Mouse (Mus musculus): ENCODE results near the gene Prps1. TPM values are rescaled to one million over a fixed set of nuclear protein-coding genes. Genes with fewer than 3 reads are reported as not detected.
A peak's percentile ranks its signal among the peaks of the same experiment; 100 is the strongest.
"Not testable (repeated sequence)": the region's sequence is repeated elsewhere in the genome, so short reads cannot be mapped to it uniquely, and the experiment has no call there.

Gene Prps1
- total RNA-seq, 1 experiment from 2014 or later = 18.7 TPM

DNA sequence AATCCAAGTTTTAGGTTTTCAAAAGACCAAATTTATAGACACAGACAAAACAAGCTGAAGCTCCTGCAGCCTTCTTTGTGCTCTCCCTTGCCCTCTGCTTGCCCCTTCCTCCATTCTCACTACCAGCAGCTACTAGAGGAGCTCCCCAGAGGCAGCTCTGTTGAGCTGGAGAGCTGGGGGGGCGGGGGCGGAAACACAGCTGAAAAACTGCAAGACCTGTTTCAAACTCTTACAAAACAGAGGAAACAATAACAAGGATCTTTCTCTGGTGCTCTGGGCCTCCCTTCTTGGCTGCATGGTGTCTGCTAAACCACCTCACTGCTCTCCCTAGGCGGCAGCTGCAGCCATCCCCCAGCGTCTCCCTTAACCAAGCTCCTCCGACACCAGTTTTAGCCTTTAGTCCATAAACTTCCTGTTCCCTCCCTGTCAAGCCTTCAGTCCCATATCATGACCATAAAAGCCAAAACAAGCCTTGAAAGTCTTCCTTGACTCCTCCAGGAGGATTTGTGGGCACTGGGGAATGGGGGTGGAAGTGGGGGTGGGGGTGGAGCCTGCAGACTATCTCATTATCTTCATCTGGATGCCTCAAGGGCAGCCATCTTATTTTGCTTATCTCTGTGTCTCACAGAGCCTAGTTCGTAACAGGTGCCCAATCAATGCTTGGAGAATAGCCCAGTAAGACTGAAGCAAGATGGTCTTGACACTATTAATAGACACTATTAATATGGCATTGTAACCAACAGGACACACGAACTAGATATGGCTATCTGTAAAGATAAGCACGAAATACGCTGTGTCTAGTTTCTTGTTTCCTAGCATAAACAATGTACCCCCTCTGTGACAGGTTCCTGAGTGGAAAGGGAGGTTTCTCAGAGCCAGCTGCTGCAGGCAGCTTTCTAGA is 45.2 kb downstream of the Prps1 start:
- DNase-seq = no peak

DNA sequence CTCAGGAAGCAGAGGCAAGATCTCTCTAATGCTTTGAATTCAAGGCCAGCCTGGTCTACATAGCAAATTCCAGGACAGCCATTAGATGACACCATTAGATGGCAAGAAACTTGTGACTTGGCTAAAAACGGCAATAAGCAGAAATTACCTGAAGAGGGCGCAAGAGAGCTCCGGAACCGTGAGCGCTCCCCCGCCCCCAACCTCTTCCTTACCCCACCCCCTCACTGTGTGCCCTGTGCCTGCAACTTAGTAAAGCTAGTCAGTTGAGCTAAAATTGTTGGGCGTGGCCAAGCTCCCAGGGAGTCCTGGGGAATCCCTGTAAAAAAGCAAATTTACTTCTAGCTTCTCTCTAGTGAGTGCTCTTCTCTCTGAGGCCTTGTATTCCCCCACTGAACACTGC is 47.5 kb downstream of the Prps1 start:
- DNase-seq = peak; percentile 78

DNA sequence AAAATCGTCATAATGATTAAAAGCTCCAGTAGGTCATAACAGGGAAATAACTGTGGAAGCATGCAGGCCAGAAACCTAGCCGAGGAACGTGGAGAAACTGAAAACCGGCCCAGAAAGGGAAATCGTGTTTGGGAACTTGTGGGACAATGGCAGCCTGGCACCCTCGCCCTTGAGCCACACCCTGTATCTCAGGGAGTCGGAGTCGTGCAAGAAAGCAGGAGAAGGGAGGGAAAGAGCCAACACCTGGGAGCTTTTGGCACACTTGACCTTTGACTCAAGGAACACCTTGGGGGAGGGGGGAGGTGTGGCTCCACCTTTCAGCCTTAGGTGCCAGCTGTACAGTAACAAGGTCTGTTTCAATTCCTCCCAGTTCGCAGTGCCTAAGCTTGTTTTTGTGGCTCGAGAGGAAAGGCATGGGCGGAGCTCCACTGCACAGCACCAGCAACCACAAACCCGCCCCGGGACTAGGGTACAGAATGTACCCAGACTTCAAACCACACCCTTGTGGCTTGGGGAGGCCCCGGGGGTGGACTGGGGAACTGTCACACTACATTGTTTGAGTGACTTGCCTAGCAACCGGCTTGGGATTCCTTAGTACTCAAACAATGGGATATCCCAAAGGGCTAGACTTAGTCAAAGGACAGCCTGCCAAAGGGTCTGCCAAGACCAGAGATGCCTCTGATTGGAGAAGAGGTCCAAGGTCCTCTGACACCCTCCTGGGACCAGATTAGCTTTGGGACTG is 49.3 kb downstream of the Prps1 start:
- DNase-seq = peak; percentile 84

DNA sequence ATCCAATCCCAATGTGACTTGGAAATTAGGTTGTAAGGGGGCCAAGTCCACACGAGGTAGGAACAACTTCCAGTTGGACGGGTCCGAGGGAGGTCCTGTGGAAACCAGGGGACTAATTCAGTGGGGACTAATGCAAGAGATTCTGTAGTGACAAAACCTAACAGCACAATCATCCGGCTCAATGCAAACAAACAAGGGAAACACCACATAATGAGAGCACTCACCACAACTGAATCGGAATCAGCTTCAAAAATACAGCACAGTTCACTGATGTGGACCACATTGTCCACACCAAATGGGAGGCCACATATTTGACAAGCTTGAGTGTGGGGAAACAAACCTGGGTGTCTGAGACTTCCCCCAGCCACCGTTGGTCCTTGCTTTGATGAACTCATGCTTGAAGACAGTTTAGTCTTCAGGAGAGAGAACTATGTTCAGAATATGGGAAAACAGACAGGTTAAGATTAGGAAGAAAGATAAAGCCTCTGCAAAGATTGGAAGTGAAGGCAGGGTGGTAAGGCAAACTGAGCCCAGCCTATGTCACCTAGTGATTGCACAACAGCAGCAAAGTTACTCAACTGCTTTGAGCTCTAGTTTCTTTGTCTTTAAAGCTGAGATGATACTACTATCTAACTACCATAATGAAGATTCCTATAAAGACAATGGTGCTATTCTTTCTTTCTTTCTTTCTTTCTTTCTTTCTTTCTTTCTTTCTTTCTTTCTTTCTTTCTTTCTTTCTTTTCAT is 50.2 kb downstream of the Prps1 start:
- DNase-seq = no peak

DNA sequence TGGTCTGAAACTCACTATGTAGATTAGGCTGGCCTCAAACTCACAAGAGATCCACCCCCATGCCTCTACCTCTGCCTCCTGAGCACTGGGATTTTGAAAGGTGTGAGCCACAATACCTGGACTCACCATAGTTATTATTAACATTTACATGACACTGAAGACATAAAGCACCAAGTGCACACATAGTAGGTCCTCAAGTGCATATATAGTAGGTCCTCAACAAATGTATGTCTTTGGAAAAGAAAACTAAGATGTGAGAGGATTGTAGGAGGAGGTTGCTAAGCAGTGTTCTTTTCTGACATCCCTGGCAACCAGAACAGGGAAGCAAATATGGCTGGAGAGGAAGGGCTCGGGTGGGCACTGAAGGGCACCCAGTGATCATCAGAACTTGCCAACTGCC is 51.0 kb downstream of the Prps1 start:
- DNase-seq = no peak

DNA sequence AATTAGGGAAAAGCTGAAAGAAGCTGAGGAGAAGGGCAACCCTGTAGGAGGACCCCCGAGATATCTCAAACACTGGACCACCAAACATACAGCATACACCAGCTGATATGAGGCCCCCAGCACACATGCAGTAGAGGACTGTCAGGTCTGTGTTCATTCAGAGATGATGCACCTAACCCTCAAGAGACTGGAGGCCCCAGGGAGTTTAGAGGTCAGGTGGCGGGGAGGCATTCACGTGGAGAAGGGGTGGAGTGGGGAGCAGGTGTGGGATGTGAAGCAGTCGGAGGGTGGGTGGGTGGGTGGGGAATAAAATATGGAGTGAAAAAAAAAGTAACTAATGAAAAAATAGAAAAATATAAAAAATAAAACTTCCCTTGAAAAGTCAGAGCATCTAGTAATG is 52.4 kb downstream of the Prps1 start:
- not testable (repeated sequence) for DNase-seq

DNA sequence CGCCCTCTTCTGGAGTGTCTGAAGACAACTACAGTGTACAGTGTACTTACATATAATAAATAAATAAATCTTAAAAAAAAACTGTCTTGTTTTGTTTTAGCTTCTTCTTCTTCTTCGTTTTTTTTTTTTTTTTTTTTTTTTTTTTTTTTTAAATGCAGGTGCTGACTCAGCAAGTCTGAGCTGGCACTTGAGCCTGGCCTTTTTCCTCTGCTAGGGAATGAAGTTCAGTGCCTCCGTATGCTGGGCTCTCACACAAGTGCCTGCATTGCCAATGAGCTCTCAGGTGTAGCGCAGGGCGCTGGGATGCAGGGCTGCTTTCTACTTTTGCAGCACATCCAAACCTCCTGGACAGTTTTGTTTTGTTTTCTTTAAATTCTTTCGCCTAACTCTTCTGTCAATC is 53.4 kb downstream of the Prps1 start:
- no peak for DNase-seq

DNA sequence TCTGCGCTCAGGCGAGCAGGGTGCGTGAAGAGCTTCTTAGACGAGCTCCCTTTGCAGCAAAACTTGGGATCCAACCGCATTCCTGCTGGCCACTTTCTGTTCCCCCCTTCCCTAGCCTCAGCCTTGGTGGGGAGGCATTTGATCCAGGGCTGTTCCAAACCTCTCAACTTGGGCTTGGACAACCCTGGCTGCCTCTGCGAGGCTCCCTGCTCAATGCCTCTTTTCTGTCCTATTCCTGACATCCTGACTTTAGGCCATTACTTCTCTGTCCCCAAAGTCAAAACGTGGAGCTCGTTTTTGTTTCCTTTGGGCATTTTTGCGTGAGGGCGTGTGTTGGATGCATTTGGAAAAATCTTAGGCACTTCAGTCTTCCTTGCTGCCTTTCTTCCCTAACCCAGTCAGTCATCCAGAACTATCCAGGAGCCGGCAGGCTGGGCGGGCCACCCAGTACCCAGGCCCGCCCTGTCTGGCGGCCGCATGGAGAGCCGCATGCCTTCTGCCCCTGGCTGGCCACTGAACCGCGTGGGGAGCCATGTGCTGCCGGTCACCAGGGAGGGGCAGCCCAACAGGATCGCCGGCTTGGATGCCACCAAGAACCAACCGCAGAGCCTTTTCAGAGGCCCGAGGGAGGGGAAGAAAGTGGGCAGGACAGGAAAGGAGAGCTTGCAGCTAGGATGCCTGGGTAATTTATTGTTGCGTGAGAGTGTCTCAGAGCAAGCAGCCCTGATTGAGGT is 54.5 kb downstream of the Prps1 start:
- DNase-seq = peak; percentile 88

DNA sequence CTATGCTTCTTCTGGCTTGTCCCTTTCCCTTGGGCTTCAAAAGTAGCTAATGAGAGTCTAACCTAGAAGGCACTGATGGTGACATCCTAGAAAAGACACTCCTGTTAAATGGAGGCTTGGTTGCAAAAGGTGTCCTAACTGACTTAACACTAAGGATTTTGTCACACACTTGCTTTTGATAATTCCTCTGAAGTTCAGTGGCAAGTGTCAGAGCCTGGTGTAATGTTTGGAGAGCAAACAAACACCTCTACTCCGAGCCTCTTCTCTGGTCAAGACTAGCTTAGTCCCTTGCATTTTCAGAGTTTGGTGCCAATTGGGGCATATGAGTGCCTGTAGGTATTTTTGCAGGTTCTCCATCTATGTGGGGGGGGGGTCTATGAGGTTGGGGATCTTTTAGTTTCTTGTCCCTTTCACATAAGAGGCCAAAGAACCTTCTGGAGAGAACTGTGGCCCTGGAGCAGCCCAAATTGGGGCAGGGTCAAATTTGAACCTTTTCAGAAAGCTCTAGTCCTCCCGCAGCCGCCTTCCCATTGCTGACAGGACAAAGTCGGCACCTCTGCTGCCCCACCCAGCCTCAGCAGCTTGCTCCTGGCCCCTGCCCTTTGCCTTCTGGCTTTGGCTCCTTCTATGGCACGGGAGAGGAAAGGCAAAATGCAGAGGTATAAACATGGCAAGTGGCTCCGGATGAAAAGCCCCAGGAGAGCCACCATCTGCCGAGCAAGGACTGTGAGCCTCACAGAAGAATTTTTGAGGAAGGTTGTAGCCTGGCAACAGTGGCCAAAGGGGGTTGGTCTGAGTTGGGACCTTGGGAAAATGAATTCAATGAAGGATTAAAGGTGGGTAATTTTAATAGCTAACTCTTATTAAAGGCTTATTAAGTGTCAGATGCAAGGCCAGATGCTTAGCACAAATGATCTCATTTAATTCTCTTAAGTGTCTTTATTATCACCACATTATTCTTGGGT is 55.6 kb downstream of the Prps1 start:
- DNase-seq = no peak

DNA sequence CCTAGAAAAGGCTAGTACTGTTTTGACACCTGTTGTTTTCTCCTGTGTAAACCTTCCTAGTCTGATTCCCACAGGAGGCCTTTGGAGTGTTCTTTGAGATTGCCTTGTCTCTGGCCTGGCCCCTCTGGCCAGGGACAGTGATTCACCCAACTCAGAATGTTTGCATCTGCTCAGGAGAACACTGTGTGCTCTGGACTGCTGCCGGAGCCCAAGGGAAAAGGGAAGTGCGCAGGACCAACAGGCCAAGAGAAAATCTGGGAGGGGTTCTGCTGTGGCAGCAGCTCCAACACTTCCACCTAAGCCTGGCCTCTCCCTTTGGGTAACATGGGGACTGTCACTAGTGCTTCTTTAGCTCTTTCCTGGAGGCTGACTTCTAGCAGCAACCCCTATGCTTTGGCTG is 57.0 kb downstream of the Prps1 start:
- peak; percentile 27 for DNase-seq

DNA sequence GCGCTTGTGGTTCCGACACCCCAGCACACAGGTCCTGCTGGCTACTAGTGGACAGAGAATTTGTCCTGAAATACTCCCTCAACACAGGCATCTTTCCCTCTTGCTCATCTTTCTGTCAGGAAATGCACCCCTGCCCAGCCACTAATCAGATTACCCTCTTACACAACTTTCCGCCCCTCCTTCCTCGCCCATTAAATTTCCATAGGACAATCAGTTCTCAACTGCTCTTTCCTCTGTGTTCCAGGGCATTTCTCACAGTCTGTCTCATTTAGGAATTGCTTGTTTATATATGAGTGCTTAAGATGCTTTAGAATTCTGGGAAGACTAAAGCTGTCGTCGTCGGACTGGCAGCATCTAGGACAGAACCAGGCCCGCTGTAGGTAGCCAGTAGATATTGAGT is 61.9 kb downstream of the Prps1 start:
- no peak for DNase-seq

DNA sequence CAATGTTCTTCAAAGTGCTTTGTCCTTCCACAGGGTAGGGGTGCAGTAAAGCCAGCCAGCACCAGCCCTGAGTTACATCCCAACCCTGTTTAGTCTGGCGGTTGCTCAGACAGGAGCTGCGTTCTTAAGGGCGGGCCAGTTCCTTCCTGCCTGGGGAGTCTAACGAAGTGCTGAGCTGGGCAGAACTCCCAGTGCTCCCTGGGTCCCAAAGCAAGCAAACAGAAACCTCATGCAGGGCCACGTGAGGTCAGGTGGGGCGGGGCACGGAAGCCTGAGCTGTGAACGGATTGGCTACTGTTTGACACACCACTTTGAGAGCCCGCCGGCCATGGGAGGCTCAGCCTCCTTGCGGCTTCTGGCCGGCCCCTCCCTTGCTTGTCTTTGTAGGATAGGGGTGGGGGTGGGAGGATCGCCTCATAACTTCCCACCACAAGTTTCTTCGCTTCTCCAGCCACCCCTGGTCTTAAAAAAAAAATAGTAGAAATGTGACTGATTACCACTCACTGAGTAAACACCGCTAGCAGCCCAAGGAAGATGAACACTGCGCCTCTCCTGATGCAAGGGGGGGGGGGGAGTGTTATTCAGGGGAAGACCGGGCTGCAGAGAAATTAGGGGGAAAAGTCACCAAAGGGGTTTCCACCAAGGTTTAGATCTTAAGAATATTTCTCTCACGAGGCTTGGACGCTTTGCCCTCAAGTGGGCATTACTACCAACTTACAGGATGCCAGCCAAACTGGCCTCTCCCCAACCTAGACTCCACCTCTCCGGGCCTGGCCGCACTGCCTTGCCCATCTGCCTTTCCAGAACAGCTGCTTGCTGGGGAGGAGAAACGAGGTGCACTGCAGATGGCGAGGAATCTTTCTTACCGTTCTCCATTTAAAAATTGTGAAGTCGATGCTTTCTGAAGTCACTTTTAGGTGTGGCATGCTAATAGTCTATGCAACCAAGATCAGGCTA is 64.0 kb downstream of the Prps1 start:
- DNase-seq = peak; percentile 93

DNA sequence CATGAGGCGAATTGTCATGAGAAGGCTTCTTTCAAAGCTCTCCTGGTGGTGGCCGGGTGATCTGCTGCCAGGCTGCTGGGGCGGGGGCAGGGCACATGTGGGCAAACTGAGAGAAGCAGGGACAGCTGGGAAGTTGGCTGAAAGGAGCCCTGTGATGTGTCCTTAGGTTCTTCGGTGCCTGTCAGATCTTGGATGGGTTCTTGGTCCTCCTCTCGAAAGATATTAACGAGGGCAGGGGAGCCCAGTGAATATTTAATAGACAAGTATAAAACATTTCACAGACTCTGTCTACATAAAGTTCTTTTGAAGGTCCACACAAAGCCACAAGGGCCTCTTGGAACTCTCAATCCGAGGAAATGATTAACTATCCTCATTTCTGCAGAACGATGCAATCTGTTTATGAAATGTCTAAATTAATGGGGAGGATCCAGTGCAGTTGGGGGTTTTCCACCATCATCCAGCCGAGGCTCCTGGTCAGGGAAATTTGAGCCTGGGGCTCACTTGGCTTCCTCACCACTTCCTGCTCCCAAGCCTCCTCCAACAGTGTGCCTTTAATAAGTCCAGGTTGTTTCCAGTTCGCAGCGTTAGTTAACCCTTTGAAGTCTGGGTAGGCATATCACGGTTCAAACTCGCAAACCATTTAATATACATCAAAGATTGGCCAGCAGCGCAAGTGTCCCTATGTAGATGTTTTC is 65.8 kb downstream of the Prps1 start:
- DNase-seq = peak; percentile 52

DNA sequence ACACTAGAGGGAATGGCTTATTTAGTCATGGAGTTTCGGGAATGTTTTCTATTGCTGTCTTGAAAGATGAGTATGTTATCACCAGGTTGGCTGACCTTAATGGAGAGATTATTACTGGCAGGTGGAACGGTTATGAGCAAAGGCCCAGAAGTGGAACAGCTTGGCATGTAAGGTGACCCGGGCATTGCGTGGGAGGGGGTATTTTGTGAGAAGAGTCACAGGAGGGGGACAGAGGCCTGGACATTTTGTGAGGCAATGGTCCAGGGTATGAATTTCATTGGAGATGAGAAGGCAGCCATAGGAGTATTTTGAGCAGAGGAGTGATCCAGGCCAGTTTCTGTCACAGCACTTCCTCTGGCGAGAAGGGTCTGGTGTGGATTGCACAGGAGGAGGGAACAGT is 67.8 kb downstream of the Prps1 start:
- no peak for DNase-seq

Other genes with a start within 250 kb of the Prps1 start
- gene Frmpd3, start 114.3 kb upstream of the Prps1 start, total RNA-seq (2021) = 0.15 and 0.19 TPM in 2 replicates
- 126 and 203 TPM in 2 replicates for gene Tsc22d3, start 144.0 kb downstream of the Prps1 start, total RNA-seq (2021)
- gene Mid2, start 208.0 kb downstream of the Prps1 start, total RNA-seq (2021) = 20.7 and 29.2 TPM in 2 replicates

Measured in adrenal gland, postnatal 14 days (tissue).